Mouse (Mus musculus): ENCODE results near the gene Slc25a45.

DNA sequence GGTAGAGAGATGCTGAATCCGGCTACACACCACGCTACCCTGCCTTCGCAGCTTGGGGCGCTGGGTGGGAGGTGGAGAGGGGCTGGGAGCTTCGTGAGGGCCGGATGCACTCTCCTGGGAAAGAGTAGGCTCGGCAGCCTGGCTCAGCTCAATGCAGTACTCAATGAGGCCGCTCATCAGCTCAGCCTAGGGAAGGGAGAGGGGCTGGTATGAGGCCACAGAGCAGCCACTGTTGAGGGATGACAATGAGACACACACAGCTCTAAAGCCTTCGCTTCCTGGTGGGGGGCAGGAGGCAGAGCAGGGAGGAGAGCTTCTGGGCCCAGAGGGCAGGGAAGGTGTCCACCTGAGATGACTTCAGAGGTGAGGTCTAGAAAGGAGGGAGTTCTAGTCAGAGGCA lies 21.0 kb upstream of the Slc25a45 start:
- TF ChIP-seq POLR2A (IDR thresholded peaks at IDR 0.05; ENCODE audit: borderline replicate concordance, control insufficient read depth, low read depth, low read length) (no peak), CTCF (IDR thresholded peaks at IDR 0.05; ENCODE audit: control insufficient read depth, insufficient read depth, low read length) (no peak)
